Mouse (Mus musculus) brain, embryonic 18.5 days (tissue): Measurements from ENCODE around the gene Acly.
"Not testable (repeated sequence)": the region's sequence is repeated elsewhere in the genome, so short reads cannot be mapped to it uniquely, and the experiment has no call there.

Experiments used
- DNase-seq: peaks from one replicate; pipeline ENCODE4 v3.0.0-alpha.2; 2012; ENCODE audit warnings: low read depth, low spot score

Gene Acly

GRCm38 (mm10) chr11:100545746-100546085 lies 17.9 kb upstream of the Acly start:
- DNase-seq = no peak

- DNase-seq = peak; percentile 64
These were observed 17.3 kb upstream of the Acly start, which contains the start of gene Ttc25 for GRCm38 (mm10) chr11:100544832-100545745. Gene Ttc25, plus strand, starts transcription at chr11:100545607.

GRCm38 (mm10) chr11:100541577-100541976 lies 13.8 kb upstream of the Acly start:
- no peak for DNase-seq

- DNase-seq = no peak
These were observed 13.2 kb upstream of the Acly start for GRCm38 (mm10) chr11:100540966-100541365.

- no peak for DNase-seq
These were observed 8.7 kb upstream of the Acly start for GRCm38 (mm10) chr11:100536466-100536865.

- no peak for DNase-seq
These were observed 8.2 kb upstream of the Acly start for GRCm38 (mm10) chr11:100535996-100536395.

- DNase-seq = not testable (repeated sequence)
These were observed 7.0 kb upstream of the Acly start for GRCm38 (mm10) chr11:100534821-100535220.

- DNase-seq = not testable (repeated sequence)
These were observed 6.6 kb upstream of the Acly start for GRCm38 (mm10) chr11:100534411-100534810.

- DNase-seq = no peak
These were observed 6.1 kb upstream of the Acly start for GRCm38 (mm10) chr11:100533871-100534270.

GRCm38 (mm10) chr11:100528375-100529165 lies 770 bp upstream of the Acly start:
- no peak for DNase-seq

- DNase-seq = no peak
These were observed 738 bp downstream of the Acly start for GRCm38 (mm10) chr11:100527066-100527457.

GRCm38 (mm10) chr11:100526052-100526816 lies 1.6 kb downstream of the Acly start:
- DNase-seq = no peak

GRCm38 (mm10) chr11:100524987-100525630 lies 2.7 kb downstream of the Acly start:
- no peak for DNase-seq

- no peak for DNase-seq
These were observed 3.4 kb downstream of the Acly start for GRCm38 (mm10) chr11:100524358-100524757.

- DNase-seq = no peak
These were observed 7.0 kb downstream of the Acly start for GRCm38 (mm10) chr11:100520838-100521237.

GRCm38 (mm10) chr11:100519188-100519587 lies 8.6 kb downstream of the Acly start:
- no peak for DNase-seq

GRCm38 (mm10) chr11:100518188-100518591 lies 9.6 kb downstream of the Acly start:
- no peak for DNase-seq

GRCm38 (mm10) chr11:100516291-100516690 lies 11.5 kb downstream of the Acly start:
- DNase-seq = no peak

- no peak for DNase-seq
These were observed 12.0 kb downstream of the Acly start for GRCm38 (mm10) chr11:100515789-100516188.

GRCm38 (mm10) chr11:100515061-100515460 lies 12.7 kb downstream of the Acly start:
- DNase-seq = no peak

GRCm38 (mm10) chr11:100513716-100514115 lies 14.1 kb downstream of the Acly start:
- no peak for DNase-seq
